Mouse (Mus musculus) small intestine, adult 2 months (tissue): Measurements from ENCODE around the gene Sarm1.

Experiments used
- CTCF ChIP-seq: fragments of 200-500 bp; IDR thresholded peaks from 2 replicates; pipeline ENCODE4 v1.5.1; 2012; ENCODE audit warnings: low read depth, mild to moderate bottlenecking, control low read depth, inconsistent platforms, low read length, moderate library complexity, mixed read lengths; ENCODE audit not compliant: insufficient replicate concordance, insufficient read length; ENCODE audit errors: extremely low read depth
- POLR2A ChIP-seq: fragments of 200-500 bp; IDR thresholded peaks from 2 replicates; pipeline ENCODE4 v1.6.1; 2012; ENCODE audit warnings: low read depth, mild to moderate bottlenecking, control low read depth, inconsistent platforms, low read length, moderate library complexity

DNA sequence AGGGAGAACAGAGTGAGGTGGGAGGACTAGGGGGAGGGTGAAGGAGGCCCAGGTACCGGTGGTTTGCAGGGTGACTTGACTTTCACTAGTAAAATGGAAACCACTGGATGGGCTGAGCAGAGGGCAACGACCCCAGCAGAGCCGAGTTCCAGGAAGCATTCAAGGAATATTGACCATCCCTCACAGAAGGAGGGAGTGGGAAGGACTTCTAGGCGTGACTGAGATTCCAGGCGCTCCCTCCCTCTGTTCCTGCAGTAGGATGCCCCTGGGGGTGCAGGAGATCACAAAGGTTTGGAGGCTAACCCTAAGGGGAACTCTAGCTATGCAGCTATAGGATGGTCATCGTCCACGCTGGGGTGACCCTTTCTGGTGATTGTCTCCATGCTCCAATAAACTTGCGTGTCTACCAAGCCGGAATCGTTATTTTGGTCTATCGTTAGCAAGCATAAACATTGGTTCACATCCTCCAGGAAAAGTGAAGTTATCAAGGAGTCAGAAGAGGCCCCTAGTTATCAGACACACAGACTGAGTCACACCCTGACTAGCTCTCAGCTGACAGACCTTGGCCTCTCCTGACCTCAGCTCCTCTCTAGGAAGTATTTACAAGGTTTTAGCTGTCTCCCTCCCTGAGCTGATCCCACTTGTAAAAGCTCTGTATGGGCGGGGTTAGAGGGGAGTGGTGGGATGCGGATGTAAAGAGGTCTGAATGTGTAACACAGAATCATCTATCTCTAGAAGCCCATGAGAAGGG, 34.1 kb downstream of the Sarm1 start:
- TF ChIP-seq POLR2A (no peak), CTCF (no peak)
